Mouse (Mus musculus) brain, embryonic 14.5 days (tissue): Measurements from ENCODE around the gene Chchd6. TPM values are rescaled to one million over a fixed set of nuclear protein-coding genes. Genes with fewer than 3 reads are reported as not detected.

Experiments used
- DNase-seq: peaks from one replicate; pipeline ENCODE4 v3.0.0-alpha.2; 2011; ENCODE audit warnings: low read depth
- CTCF ChIP-seq: fragments of 200-500 bp; IDR thresholded peaks from 2 replicates; pipeline ENCODE4 v1.5.1; 2012; ENCODE audit warnings: inconsistent platforms, mild to moderate bottlenecking, moderate library complexity, borderline replicate concordance; ENCODE audit not compliant: insufficient read depth, insufficient read length; ENCODE audit errors: extremely low read depth
- POLR2A ChIP-seq: fragments of 200-500 bp; IDR thresholded peaks from 2 replicates; pipeline ENCODE4 v1.6.1; 2012; ENCODE audit warnings: mild to moderate bottlenecking, inconsistent platforms, borderline replicate concordance; ENCODE audit not compliant: poor library complexity, insufficient read depth, insufficient read length, severe bottlenecking; ENCODE audit errors: extremely low read depth
- polyA plus RNA-seq: library from polyadenylated mRNA; depleted of rRNA; stranded (reverse); fragments of >200 nt; gene quantifications from 2 replicates; pipeline ENCODE4 v1.2.3, GENCODE M21; 2012; rRNA removed

Gene Chchd6
- polyA plus RNA-seq: 142 and 219 TPM in 2 replicates

DNA sequence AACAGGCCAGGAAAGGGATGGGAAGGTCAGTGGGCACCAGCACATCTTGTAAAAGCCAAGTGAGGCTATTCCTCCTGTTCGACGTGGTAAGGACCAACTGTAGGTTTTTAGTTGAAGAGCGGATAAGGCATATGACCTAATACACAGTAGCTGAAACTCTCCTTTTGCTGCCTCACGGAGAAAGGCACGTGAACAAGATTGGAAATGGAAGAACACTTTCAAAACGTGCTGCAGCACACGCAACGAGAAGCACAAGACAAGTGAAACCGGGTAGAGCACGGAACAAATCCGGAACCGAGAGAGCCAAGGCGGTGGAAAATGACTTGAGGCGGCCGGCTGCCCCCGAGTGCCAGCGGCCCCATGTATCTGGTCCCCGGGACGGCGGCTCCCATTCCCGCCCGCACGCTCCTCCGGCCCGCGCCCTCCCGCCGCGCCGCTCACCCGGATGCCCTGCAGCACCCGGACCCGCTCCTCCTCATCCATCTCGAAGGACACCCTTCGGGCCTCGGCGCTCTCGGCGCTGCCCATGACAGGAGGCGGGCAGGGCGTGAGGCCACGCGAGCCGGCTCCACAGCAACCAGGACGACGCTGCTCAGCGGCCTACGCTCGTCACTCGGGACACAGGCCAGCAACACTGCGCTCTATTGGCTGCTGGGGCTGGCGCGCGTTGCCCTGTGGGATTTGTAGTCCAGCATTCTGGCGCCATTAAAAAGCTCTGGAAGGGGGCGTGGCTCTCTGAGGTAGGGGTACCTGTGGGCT lies at the start of gene Chchd6:
TSS of gene Chchd6 (minus strand) at position 635 of the 759 bp plus-strand sequence.
- peak; percentile 98 for DNase-seq
- TF ChIP-seq POLR2A (peak; percentile 58; the same call in 1 of the 2 replicates), CTCF (no peak)

GRCm38 (mm10) chr6:89644271-89645075 lies 49.0 kb upstream of the Chchd6 start:
- TF ChIP-seq CTCF (no peak), POLR2A (0 out of 2 replicates have a peak, but pooled peaks have one; percentile 1)

GRCm38 (mm10) chr6:89643798-89644270 lies 48.4 kb upstream of the Chchd6 start, which contains the start of gene Txnrd3:
Gene Txnrd3, plus strand, starts transcription at chr6:89643988.
- TF ChIP-seq POLR2A: 0 out of 2 replicates have a peak, but pooled peaks have one; percentile 5
- no peak; the same call in 1 of the 2 replicates for TF ChIP-seq CTCF
- peak; percentile 92 for DNase-seq

More at GRCm38 (mm10) chr6:89644271-89645075, 49.0 kb upstream of the Chchd6 start:
- DNase-seq: peak; percentile 92

DNA sequence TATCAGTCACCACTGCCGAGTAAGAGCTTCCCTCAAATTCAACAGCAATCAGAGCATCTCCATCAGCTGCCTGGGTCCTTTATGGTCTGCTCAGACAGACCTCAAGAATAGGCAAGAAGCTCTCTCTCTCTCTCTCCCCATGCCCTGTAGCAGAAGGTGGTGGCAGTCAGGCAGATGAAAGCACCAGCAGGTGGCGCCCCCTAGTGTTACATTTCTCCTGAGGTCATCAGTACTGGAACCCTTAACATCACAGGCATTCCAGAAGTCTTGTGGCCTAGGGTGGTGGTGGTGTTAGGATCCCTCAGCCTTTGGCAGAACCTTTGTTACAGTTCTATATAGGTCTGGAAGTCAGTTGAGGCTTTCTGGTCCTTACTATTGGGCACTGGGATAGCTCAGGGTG lies 43.6 kb upstream of the Chchd6 start:
- no peak for DNase-seq
- TF ChIP-seq CTCF: peak; percentile 44; the same call in 1 of the 2 replicates
- no peak for TF ChIP-seq POLR2A

DNA sequence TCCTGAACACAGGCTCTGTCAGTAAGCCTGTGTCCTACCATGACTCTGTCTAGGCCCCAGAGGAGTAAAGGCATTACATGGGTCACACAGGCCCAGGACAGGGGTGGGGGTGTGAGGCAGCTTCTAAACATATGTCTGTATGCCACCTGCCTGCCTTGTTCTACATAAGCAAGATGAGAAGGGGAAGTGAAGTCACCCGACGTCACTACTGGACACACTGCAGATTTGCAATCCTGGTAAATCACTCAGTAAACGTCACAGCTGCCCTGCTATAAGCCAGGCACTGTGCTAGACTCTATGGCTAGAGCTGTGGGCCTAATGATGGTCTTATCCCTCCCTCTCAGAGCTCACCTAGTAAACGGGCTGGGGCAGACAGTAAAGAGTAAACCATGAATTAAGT lies 42.5 kb upstream of the Chchd6 start:
- DNase-seq: no peak
- TF ChIP-seq POLR2A (no peak), CTCF (no peak)

DNA sequence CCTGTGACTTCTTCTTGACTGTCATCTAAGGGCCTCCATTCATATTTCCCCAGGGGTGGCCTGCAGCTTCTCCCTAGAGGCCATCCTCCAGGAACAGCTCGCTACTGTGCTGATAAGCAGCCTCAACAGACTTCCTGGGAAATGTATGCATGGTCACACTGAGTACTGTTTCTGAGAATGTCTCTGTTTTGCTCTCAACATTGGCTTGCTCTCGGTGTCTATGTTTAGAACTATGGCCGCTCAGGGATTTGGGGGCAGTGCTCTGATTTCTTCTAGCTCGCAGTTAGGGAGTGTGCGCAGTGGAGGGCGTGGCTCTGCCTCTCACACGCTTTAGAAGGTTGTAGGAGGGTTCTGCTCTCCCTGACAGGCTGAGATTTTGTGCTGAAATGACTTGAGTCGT lies 38.9 kb upstream of the Chchd6 start:
- DNase-seq: no peak
- TF ChIP-seq POLR2A (no peak), CTCF (no peak)

DNA sequence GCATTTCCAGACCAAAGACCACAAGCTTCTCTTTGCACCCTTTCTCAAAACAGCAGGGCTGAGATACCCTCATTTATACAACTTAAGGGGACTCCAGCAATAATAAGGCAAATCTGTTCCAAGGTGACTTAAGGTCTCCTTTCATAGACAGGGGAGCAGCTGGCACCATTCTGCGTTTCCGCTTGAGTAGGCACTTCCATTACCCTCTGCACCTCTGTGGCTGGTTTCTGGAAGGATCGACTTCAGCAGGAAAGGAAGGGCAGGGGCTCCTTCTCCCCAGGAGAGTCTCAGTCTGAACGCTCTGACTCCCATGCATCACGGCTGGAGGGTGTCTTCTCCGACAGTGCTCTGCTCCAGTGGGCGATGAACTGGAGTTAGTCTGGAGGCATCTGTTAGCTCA lies 37.7 kb upstream of the Chchd6 start:
- TF ChIP-seq CTCF (no peak), POLR2A (no peak)

DNA sequence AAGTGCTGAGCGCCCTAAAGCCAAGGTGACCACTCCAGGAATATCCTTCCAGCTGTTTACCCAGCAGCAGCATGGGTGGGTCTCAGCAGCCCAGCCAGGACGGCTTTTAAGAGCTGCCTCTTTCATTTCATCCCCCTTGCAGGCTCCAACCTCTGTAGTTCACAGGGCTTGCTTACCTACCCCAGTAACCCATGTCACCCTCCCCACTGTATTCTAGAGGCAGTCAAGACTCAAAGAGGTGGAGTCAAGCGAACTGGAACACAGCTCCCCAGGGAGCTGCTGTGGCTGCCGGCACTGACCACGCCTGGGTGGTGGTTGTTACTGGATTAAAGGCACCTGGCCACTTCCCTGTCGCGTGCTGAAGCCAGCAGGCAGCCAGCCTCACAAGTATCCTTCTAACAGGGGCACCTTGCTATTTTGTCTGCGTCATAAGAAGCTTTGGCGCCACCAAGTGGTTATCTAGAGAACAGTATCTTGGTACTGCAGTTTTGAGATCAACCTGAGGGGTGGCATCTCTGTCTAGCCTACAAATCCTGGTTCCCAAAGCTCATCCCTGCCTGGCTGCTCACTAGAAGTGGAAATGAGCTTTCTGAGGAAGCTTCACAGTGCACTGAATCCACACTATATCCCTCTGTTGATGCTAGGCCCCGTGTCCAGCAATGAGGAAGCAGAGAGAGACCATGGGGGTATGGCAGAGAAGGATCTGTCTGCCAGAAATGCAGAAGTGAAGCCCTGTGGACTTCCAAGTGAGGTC lies 36.5 kb upstream of the Chchd6 start:
- DNase-seq: peak; percentile 96

More for the DNA sequence above, 37.7 kb upstream of the Chchd6 start:
- DNase-seq: peak; percentile 55

DNA sequence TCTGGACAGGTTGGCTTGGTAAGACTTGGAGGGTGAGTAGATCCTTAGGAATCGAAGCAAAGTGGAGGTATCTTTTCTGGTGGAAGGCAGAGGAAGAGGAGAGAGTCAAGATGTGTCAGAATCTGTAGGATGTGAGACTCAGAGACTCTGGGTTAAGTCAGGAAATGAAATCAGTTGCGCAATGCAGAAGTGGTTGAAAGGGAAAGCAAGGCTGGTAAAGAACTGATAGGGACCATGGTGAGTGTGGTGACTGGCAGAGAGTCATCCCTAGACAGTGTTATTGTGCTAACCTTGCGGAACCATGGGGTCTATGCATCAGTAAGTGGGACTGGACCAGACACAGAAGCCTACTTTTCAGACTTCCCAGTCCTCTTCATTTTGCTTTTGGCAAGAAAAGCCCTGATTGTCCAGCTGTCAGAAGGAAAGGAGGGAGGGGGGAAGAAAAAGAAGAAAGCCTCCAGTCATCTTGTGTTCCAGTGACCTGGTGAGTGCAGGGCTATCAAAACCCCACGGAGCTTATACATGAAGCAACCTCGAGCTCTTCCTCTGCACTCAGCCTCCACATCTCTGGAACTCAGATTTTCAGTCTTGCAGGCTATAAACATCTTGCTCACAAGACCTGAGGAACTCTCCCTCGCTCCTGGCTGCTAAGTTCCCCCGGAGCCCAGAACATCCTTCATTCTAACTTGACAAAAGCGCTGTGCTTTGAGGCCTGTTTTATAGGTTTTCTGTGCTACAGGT lies 32.8 kb upstream of the Chchd6 start:
- TF ChIP-seq CTCF: no peak
- TF ChIP-seq POLR2A: no peak

More for the DNA sequence above, 36.5 kb upstream of the Chchd6 start:
- TF ChIP-seq POLR2A (no peak), CTCF (peak; percentile 84)

DNA sequence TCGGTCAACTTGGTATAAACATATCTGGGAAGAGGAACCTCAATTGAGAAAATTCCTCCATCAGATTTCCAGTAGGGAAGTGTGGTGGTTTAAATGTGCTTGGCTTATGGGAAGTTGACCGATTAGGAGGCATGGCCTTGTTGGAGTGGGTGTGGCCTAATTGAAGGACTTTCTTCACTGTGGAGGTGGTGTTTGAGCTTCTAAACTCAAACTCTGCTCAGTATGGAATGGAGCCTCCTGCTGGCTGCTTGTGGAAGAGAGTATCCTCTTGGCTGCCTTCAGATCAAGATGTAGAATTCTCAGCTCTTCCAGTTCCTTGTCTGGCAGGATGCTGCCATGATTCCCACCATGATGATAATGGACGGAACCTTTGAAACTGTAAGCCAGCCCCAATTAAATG lies 27.2 kb upstream of the Chchd6 start:
- TF ChIP-seq CTCF: no peak
- no peak for TF ChIP-seq POLR2A
- DNase-seq: no peak

More for the DNA sequence above, 32.8 kb upstream of the Chchd6 start:
- no peak for DNase-seq

- DNase-seq: peak; percentile 75
- TF ChIP-seq POLR2A: no peak
- TF ChIP-seq CTCF: no peak
Observed at GRCm38 (mm10) chr6:89615373-89615755, 19.9 kb upstream of the Chchd6 start.
